Mouse (Mus musculus): ENCODE data around the gene Fcho2.
"Not testable (repeated sequence)": the region's sequence is repeated elsewhere in the genome, so short reads cannot be mapped to it uniquely, and the experiment has no call there.

Gene Fcho2

GRCm38 (mm10) chr13:98815147-98815785 lies at the start of gene Fcho2:
TSS of gene Fcho2 (minus strand) at chr13:98815449.
- DNase-seq = peak; percentile 99 to 100

- DNase-seq = no peak
Measured at GRCm38 (mm10) chr13:98855291-98855690, 40.0 kb upstream of the Fcho2 start.

- DNase-seq = no peak
Measured at GRCm38 (mm10) chr13:98845794-98846193, 30.5 kb upstream of the Fcho2 start.

GRCm38 (mm10) chr13:98836423-98837088 lies 21.3 kb upstream of the Fcho2 start:
- no peak for DNase-seq

GRCm38 (mm10) chr13:98835740-98836139 lies 20.5 kb upstream of the Fcho2 start:
- DNase-seq = no peak

GRCm38 (mm10) chr13:98834723-98835122 lies 19.5 kb upstream of the Fcho2 start:
- DNase-seq = no peak

- no peak for DNase-seq
Measured at GRCm38 (mm10) chr13:98834199-98834598, 18.9 kb upstream of the Fcho2 start.

GRCm38 (mm10) chr13:98832451-98833450 lies 17.5 kb upstream of the Fcho2 start:
- peak in 1 of 2 experiments; percentile 34 for DNase-seq

- DNase-seq = not testable (repeated sequence)
Measured at GRCm38 (mm10) chr13:98829026-98829425, 13.8 kb upstream of the Fcho2 start.

- DNase-seq = peak in 1 of 2 experiments; percentile 1
Measured at GRCm38 (mm10) chr13:98825574-98825973, 10.3 kb upstream of the Fcho2 start.

GRCm38 (mm10) chr13:98819094-98819493 lies 3.8 kb upstream of the Fcho2 start:
- DNase-seq = no peak

- no peak for DNase-seq
Measured at GRCm38 (mm10) chr13:98818205-98818604, 3.0 kb upstream of the Fcho2 start.

- no peak for DNase-seq
Measured at GRCm38 (mm10) chr13:98817766-98818165, 2.5 kb upstream of the Fcho2 start.

- DNase-seq = not testable (repeated sequence)
Measured at GRCm38 (mm10) chr13:98816981-98817660, 1.9 kb upstream of the Fcho2 start.

GRCm38 (mm10) chr13:98816571-98816970 lies 1.3 kb upstream of the Fcho2 start:
- no peak for DNase-seq

- peak; percentile 74 to 80 for DNase-seq
Measured at GRCm38 (mm10) chr13:98814275-98815040, 791 bp downstream of the Fcho2 start.

- no peak for DNase-seq
Measured at GRCm38 (mm10) chr13:98813596-98814274, 1.5 kb downstream of the Fcho2 start.

GRCm38 (mm10) chr13:98813167-98813566 lies 2.1 kb downstream of the Fcho2 start:
- DNase-seq = no peak

GRCm38 (mm10) chr13:98812285-98812684 lies 3.0 kb downstream of the Fcho2 start:
- no peak for DNase-seq

GRCm38 (mm10) chr13:98810143-98810542 lies 5.1 kb downstream of the Fcho2 start:
- DNase-seq = no peak

- DNase-seq = no peak
Measured at GRCm38 (mm10) chr13:98809087-98809486, 6.2 kb downstream of the Fcho2 start.
